Mouse (Mus musculus) left cerebral cortex, postnatal 10 days (tissue): ENCODE data around the gene Schip1. TPM values are rescaled to one million over a fixed set of nuclear protein-coding genes. Genes with fewer than 3 reads are reported as not detected.

Source experiments
- DNase-seq, 2 experiments: peaks; one replicate each; pipeline ENCODE4 v3.0.0; 2021 to 2022; ENCODE audit warnings: low spot score in 2 of 2, mixed read lengths in 1 of 2; ENCODE audit errors: extremely low spot score in 1 of 2
- intact Hi-C: fragments of 180-260 bp; cut with DNase I; formaldehyde crosslinking; loops from one replicate; pipeline ENCODE4 v1.15.1; 2025
- total RNA-seq, 2 experiments: library from RNA; stranded (reverse); gene quantifications; 2 replicates each; pipeline ENCODE4 v1.2.3; 2021

The Schip1 gene
- total RNA-seq, 2 experiments from 2014 or later: 182 to 193 TPM

- DNase-seq: no peak
- intact Hi-C loops: no loop called here
Measured at GRCm38 (mm10) chr3:68105081-68105685, 40.6 kb downstream of the Schip1 start.

- DNase-seq: no peak
Measured at GRCm38 (mm10) chr3:68121338-68121737, 56.7 kb downstream of the Schip1 start.

GRCm38 (mm10) chr3:68126284-68126856, 61.8 kb downstream of the Schip1 start:
- intact Hi-C loops: no loop called here
- DNase-seq: no peak

More at GRCm38 (mm10) chr3:68121338-68121737, 56.7 kb downstream of the Schip1 start:
- intact Hi-C loops: no loop called here

GRCm38 (mm10) chr3:68130386-68130785, 65.8 kb downstream of the Schip1 start:
- intact Hi-C loops: no loop called here
- no peak for DNase-seq

GRCm38 (mm10) chr3:68138833-68139627, 74.4 kb downstream of the Schip1 start:
- no peak for DNase-seq

GRCm38 (mm10) chr3:68150688-68151087, 86.1 kb downstream of the Schip1 start:
- intact Hi-C loops: no loop called here

More at GRCm38 (mm10) chr3:68138833-68139627, 74.4 kb downstream of the Schip1 start:
- intact Hi-C loops: no loop called here

GRCm38 (mm10) chr3:68160175-68160574, 95.6 kb downstream of the Schip1 start:
- intact Hi-C loops: no loop called here

More at GRCm38 (mm10) chr3:68150688-68151087, 86.1 kb downstream of the Schip1 start:
- DNase-seq: no peak

GRCm38 (mm10) chr3:68160760-68161159, 96.2 kb downstream of the Schip1 start:
- DNase-seq: no peak
- intact Hi-C loops: no loop called here

More at GRCm38 (mm10) chr3:68160175-68160574, 95.6 kb downstream of the Schip1 start:
- DNase-seq: no peak

GRCm38 (mm10) chr3:68178248-68178647, 113.6 kb downstream of the Schip1 start:
- intact Hi-C loops: no loop called here
- no peak for DNase-seq

- intact Hi-C loops: no loop called here
- DNase-seq: peak in 1 of 2 experiments; percentile 20
Measured at GRCm38 (mm10) chr3:68187471-68187870, 122.9 kb downstream of the Schip1 start.

GRCm38 (mm10) chr3:68189100-68189499, 124.5 kb downstream of the Schip1 start:
- DNase-seq: no peak
- intact Hi-C loops: no loop called here

- intact Hi-C loops: no loop called here
- DNase-seq: no peak
Measured at GRCm38 (mm10) chr3:68196933-68197332, 132.3 kb downstream of the Schip1 start.

- peak; percentile 21 to 43 for DNase-seq
- intact Hi-C loops: no loop called here
Measured at GRCm38 (mm10) chr3:68201214-68201613, 136.6 kb downstream of the Schip1 start.

- intact Hi-C loops: no loop called here
- DNase-seq: no peak
Measured at GRCm38 (mm10) chr3:68202162-68202902, 137.7 kb downstream of the Schip1 start.

- intact Hi-C loops: no loop called here
- no peak for DNase-seq
Measured at GRCm38 (mm10) chr3:68203934-68204467, 139.4 kb downstream of the Schip1 start.

- intact Hi-C loops: no loop called here
- no peak for DNase-seq
Measured at GRCm38 (mm10) chr3:68210422-68210821, 145.8 kb downstream of the Schip1 start.

GRCm38 (mm10) chr3:68221452-68221851, 156.8 kb downstream of the Schip1 start:
- intact Hi-C loops: no loop called here
- DNase-seq: no peak

- intact Hi-C loops: no loop called here
- DNase-seq: no peak
Measured at GRCm38 (mm10) chr3:68239887-68240286, 175.3 kb downstream of the Schip1 start.

GRCm38 (mm10) chr3:68243239-68243638, 178.6 kb downstream of the Schip1 start:
- intact Hi-C loops: no loop called here
- no peak for DNase-seq
